Mouse (Mus musculus) B cell, adult 2 months (primary cell): ENCODE measurements around the gene Kcnmb2.
A peak's percentile ranks its signal among the peaks of the same experiment; 100 is the strongest.

Experiments used
- DNase-seq, 2 experiments: peaks; one replicate each; pipeline ENCODE4 v3.0.0; 2022

Gene Kcnmb2

GRCm38 (mm10) chr3:32149851-32150570 lies 247.7 kb downstream of the Kcnmb2 start:
- no peak for DNase-seq

GRCm38 (mm10) chr3:32180519-32180918 lies 278.2 kb downstream of the Kcnmb2 start:
- DNase-seq = no peak

GRCm38 (mm10) chr3:32185855-32186522 lies 283.7 kb downstream of the Kcnmb2 start:
- DNase-seq = no peak

GRCm38 (mm10) chr3:32188521-32188920 lies 286.2 kb downstream of the Kcnmb2 start:
- peak in 1 of 2 experiments; percentile 1 for DNase-seq

GRCm38 (mm10) chr3:32188955-32189354 lies 286.6 kb downstream of the Kcnmb2 start:
- no peak for DNase-seq

- no peak for DNase-seq
Measured at GRCm38 (mm10) chr3:32189956-32190355, 287.6 kb downstream of the Kcnmb2 start.

GRCm38 (mm10) chr3:32194014-32194413 lies 291.7 kb downstream of the Kcnmb2 start:
- DNase-seq = no peak

GRCm38 (mm10) chr3:32226755-32227154 lies 324.4 kb downstream of the Kcnmb2 start:
- DNase-seq = no peak

- no peak for DNase-seq
Measured at GRCm38 (mm10) chr3:32236766-32237165, 334.5 kb downstream of the Kcnmb2 start.
